Comparison of ENCODE assay signal across 12 mouse cellular contexts in genomic region chr19:55480526-55480925, GRCm38 (mm10).
"Had no signal": no experiment of that assay in that cellular context is flagged by ENCODE, and none has a peak within 500 bp of the region (broad histone marks: within the 10 kb centered on the region; RNA-seq: fewer than 3 reads in every experiment).

No protein-coding gene starts in this region.

- H3K9me3 ChIP-seq: hindbrain, embryonic 15.5 days; limb, embryonic 10.5 days; liver, embryonic 12.5 days; midbrain, embryonic 13.5 days; stomach, embryonic 15.5 days had no signal

- H3K9ac ChIP-seq: hindbrain, embryonic 15.5 days; liver, embryonic 12.5 days; midbrain, embryonic 13.5 days; stomach, embryonic 15.5 days had no signal

- H3K4me2 ChIP-seq: hindbrain, embryonic 15.5 days; liver, embryonic 12.5 days; midbrain, embryonic 13.5 days; stomach, embryonic 15.5 days had no signal

- DNase-seq: lung, postnatal 14 days; right cerebral cortex, postnatal 14 days; thymus, adult 2 months; thymus, postnatal 25 days had no signal

- H3K4me3 ChIP-seq: hindbrain, embryonic 15.5 days; left cerebral cortex, adult 2 months; limb, embryonic 10.5 days; liver, embryonic 12.5 days; midbrain, embryonic 13.5 days; stomach, embryonic 15.5 days had no signal

- H3K27ac ChIP-seq: left cerebral cortex, adult 2 months; limb, embryonic 10.5 days; liver, embryonic 12.5 days; stomach, embryonic 15.5 days had no signal

- H3K27me3 ChIP-seq: liver, embryonic 12.5 days; midbrain, embryonic 13.5 days; stomach, embryonic 15.5 days had no signal

- H3K36me3 ChIP-seq: hindbrain, embryonic 15.5 days; limb, embryonic 10.5 days; liver, embryonic 12.5 days; midbrain, embryonic 13.5 days; stomach, embryonic 15.5 days had no signal

- ATAC-seq: inflammation-experienced regulatory T-cells, adult 6 months; intestine, postnatal 0 days; liver, embryonic 12.5 days had no signal

- H3K4me1 ChIP-seq: stomach, embryonic 15.5 days had no signal
